Mouse (Mus musculus) embryonic facial prominence, embryonic 13.5 days (tissue): ENCODE measurements around the gene Nfkbie. TPM values are rescaled to one million over a fixed set of nuclear protein-coding genes. Genes with fewer than 3 reads are reported as not detected.

Experiments
- ATAC-seq: fragments of 200-750 bp; cut with Nextera tagmentation; 2 replicates; pipeline ENCODE4 v1.8.0; 2017; ENCODE audit warnings: low read depth; ENCODE audit not compliant: insufficient number of reproducible peaks, insufficient read depth, low FRiP score, low TSS enrichment
- H3K27ac ChIP-seq: fragments of 300-500 bp; sonication (generic); 2 replicates; pipeline ENCODE4 v1.5.1; 2015; ENCODE audit warnings: moderate library complexity, mild to moderate bottlenecking, inconsistent platforms
- H3K27me3 ChIP-seq: fragments of 300-500 bp; sonication (generic); 2 replicates; pipeline ENCODE4 v1.6.1; 2015; ENCODE audit warnings: mild to moderate bottlenecking, inconsistent platforms
- H3K36me3 ChIP-seq: fragments of 300-500 bp; sonication (generic); 2 replicates; pipeline ENCODE4 v1.6.1; 2015; ENCODE audit warnings: mild to moderate bottlenecking, inconsistent platforms
- H3K4me1 ChIP-seq: fragments of 300-500 bp; sonication (generic); 2 replicates; pipeline ENCODE4 v1.6.1; 2015; ENCODE audit warnings: inconsistent platforms
- H3K4me2 ChIP-seq: fragments of 300-500 bp; sonication (generic); 2 replicates; pipeline ENCODE4 v1.6.1; 2015; ENCODE audit warnings: moderate library complexity, mild to moderate bottlenecking, inconsistent platforms
- H3K4me3 ChIP-seq: fragments of 300-500 bp; sonication (generic); 2 replicates; pipeline ENCODE4 v1.5.1; 2015; ENCODE audit warnings: mild to moderate bottlenecking, inconsistent platforms
- H3K9ac ChIP-seq: fragments of 300-500 bp; sonication (generic); 2 replicates; pipeline ENCODE4 v1.6.1; 2015; ENCODE audit warnings: mild to moderate bottlenecking, inconsistent platforms
- H3K9me3 ChIP-seq: fragments of 300-500 bp; sonication (generic); 2 replicates; pipeline ENCODE4 v1.6.1; 2016; ENCODE audit warnings: inconsistent platforms
- WGBS: fragments of 180-500 bp; shearing (Covaris S2); methylation state at CpG from one replicate; pipeline ENCODE4 v1.1.7; 2015; ENCODE audit warnings: mixed read lengths; 5-methylcytosine and 5-hydroxymethylcytosine counted together
- polyA plus RNA-seq: library from polyadenylated mRNA; unstranded; fragments of >200 nt; fragmentation: Nextera tagmentation; extraction: Ambion mirVana; gene quantifications from 2 replicates; pipeline ENCODE4 v1.2.1, GENCODE M21; 2015

The Nfkbie gene
- polyA plus RNA-seq, 1 experiment from 2014 or later, result 4.7 TPM

GRCm38 (mm10) chr17:45551816-45552451, 3.6 kb upstream of the Nfkbie start:
- Histone ChIP-seq H3K4me3 (no peak overlapping the region), H3K4me2 (no peak overlapping the region), H3K4me1 (peaks cover 42% of the 10 kb centered on the region), H3K27ac (no peak overlapping the region), H3K27me3 (peaks cover 42% of the 10 kb centered on the region), H3K9me3 (no peaks in the 10 kb centered on the region), H3K36me3 (no peaks in the 10 kb centered on the region; the same call in 1 of the 2 replicates), H3K9ac (no peak overlapping the region)
- ATAC-seq, result no peak
- WGBS, result 6% methylated on average over 8 of the region's 8 CpGs

DNA sequence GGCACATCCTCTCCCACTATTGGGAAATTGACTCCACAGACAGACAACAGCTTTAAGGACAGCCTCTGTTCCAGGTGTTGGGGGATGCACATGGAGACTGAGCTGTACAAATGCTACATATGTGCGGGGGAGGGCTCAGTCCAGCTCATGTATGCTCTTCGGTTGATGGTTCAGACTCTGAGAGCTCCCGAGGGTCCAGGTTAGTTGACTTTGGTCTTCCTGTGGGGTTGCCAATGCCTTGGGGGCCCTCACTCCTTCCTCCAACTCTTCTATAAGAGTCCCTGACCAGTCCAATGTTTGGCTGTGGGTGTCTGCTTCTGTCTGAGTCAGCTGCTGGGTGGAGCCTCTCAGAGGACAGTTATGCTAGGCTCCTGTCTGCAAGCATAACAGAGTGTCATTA, 2.4 kb upstream of the Nfkbie start:
- Histone ChIP-seq H3K27me3 (peaks cover 35% of the 10 kb centered on the region), H3K4me2 (no peak overlapping the region), H3K4me3 (no peak overlapping the region), H3K4me1 (peaks cover 50% of the 10 kb centered on the region), H3K27ac (no peak overlapping the region), H3K9ac (no peak overlapping the region), H3K36me3 (no peaks in the 10 kb centered on the region), H3K9me3 (no peaks in the 10 kb centered on the region)
- 72% methylated on average over 3 of the region's 3 CpGs for WGBS
- ATAC-seq, result no peak

GRCm38 (mm10) chr17:45554420-45554819, 1.1 kb upstream of the Nfkbie start:
- H3K4me1 ChIP-seq, result peaks cover 43% of the 10 kb centered on the region
- 44% methylated on average over 1 of the region's 1 CpGs for WGBS
- H3K9ac ChIP-seq, result no peak overlapping the region
- H3K9me3 ChIP-seq, result no peaks in the 10 kb centered on the region
- H3K4me2 ChIP-seq, result no peak overlapping the region
- H3K27me3 ChIP-seq, result peaks cover 28% of the 10 kb centered on the region
- no peak for ATAC-seq
- H3K36me3 ChIP-seq, result no peaks in the 10 kb centered on the region
- no peak overlapping the region for H3K4me3 ChIP-seq
- no peak overlapping the region for H3K27ac ChIP-seq

GRCm38 (mm10) chr17:45556107-45556489, 595 bp downstream of the Nfkbie start:
- Histone ChIP-seq H3K4me2 (peak overlapping the region; percentile 97), H3K4me3 (peak overlapping the region; percentile 68), H3K9ac (peak overlapping the region; percentile 82), H3K36me3 (peaks cover 3% of the 10 kb centered on the region; the same call in 1 of the 2 replicates), H3K4me1 (peaks cover 34% of the 10 kb centered on the region), H3K27me3 (peaks cover 25% of the 10 kb centered on the region), H3K27ac (no peak overlapping the region), H3K9me3 (no peaks in the 10 kb centered on the region)
- WGBS, result 4% methylated on average over 14 of the region's 14 CpGs
- no peak for ATAC-seq

GRCm38 (mm10) chr17:45556514-45557245, 1.2 kb downstream of the Nfkbie start:
- no peak overlapping the region for H3K27ac ChIP-seq
- peaks cover 25% of the 10 kb centered on the region for H3K27me3 ChIP-seq
- peak overlapping the region; percentile 68 for H3K4me3 ChIP-seq
- H3K4me2 ChIP-seq, result peak overlapping the region; percentile 97
- H3K36me3 ChIP-seq, result peaks cover 3% of the 10 kb centered on the region; the same call in 1 of the 2 replicates
- H3K9me3 ChIP-seq, result no peaks in the 10 kb centered on the region
- peak overlapping the region; percentile 82 for H3K9ac ChIP-seq
- WGBS, result 64% methylated on average over 3 of the region's 3 CpGs
- H3K4me1 ChIP-seq, result peaks cover 34% of the 10 kb centered on the region
- no peak for ATAC-seq

GRCm38 (mm10) chr17:45557246-45557824, 1.8 kb downstream of the Nfkbie start:
- peak overlapping the region; percentile 97; the same call in 1 of the 2 replicates for H3K4me2 ChIP-seq
- WGBS, result 58% methylated on average over 7 of the region's 7 CpGs
- ATAC-seq, result no peak
- H3K36me3 ChIP-seq, result peaks cover 3% of the 10 kb centered on the region; the same call in 1 of the 2 replicates
- peaks cover 30% of the 10 kb centered on the region for H3K4me1 ChIP-seq
- H3K27ac ChIP-seq, result no peak overlapping the region
- H3K9ac ChIP-seq, result peak overlapping the region; percentile 51
- no peaks in the 10 kb centered on the region for H3K9me3 ChIP-seq
- H3K27me3 ChIP-seq, result peaks cover 25% of the 10 kb centered on the region
- H3K4me3 ChIP-seq, result peak overlapping the region; percentile 68; the same call in 1 of the 2 replicates

DNA sequence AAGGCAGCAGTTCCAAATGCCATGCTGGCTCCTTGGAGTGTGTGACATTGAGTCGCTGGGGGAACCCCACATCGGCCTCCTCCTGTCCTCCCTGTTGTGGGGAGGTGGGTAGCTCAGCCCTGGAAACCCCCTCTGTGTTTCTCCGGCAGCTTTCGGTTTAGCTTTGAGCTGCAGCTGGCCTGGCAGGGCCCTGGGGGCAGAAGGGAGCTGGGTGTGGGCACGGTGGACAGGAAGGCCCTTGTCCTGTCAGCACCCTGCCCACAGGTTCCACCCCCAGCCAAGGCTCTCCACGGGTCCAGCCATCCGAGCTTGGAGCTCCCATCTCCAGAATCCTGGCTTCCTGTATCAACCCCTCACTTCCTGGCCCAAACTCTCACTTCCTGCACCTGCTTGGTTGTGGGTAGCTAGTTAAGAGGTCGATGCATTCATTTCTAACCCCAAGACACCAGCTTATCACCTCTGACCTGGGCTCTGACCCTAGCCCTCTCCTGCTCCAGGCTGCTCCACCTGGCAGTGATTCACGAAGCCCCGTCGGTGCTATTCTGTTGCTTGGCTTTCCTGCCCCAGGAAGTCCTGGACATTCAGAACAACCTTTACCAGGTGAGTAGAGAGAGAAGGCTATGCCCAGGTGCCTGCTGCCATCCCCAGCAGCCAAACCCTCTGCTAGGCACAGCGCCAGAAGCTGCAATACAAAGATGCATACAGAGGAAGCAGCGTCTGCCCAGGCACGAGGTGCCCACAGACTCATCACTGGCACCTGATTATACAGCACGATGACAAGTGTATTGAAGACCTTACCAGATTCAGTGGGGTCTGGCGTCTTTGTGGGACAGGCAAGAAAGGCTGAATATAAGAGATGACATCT, 2.7 kb downstream of the Nfkbie start:
- 55% methylated on average over 16 of the region's 16 CpGs for WGBS
- Histone ChIP-seq H3K36me3 (peaks cover 3% of the 10 kb centered on the region; the same call in 1 of the 2 replicates), H3K27ac (no peak overlapping the region), H3K4me2 (no peak overlapping the region), H3K9ac (no peak overlapping the region), H3K4me3 (no peak overlapping the region), H3K4me1 (peaks cover 32% of the 10 kb centered on the region), H3K9me3 (no peaks in the 10 kb centered on the region), H3K27me3 (peaks cover 25% of the 10 kb centered on the region)
- ATAC-seq, result no peak

GRCm38 (mm10) chr17:45559732-45560525, 4.4 kb downstream of the Nfkbie start:
- no peaks in the 10 kb centered on the region for H3K9me3 ChIP-seq
- WGBS, result 84% methylated on average over 15 of the region's 15 CpGs
- H3K4me2 ChIP-seq, result no peak overlapping the region
- H3K27me3 ChIP-seq, result peaks cover 17% of the 10 kb centered on the region
- no peak overlapping the region for H3K9ac ChIP-seq
- H3K4me3 ChIP-seq, result no peak overlapping the region
- H3K36me3 ChIP-seq, result peaks cover 3% of the 10 kb centered on the region; the same call in 1 of the 2 replicates
- ATAC-seq, result no peak
- no peak overlapping the region for H3K27ac ChIP-seq
- H3K4me1 ChIP-seq, result peaks cover 35% of the 10 kb centered on the region

DNA sequence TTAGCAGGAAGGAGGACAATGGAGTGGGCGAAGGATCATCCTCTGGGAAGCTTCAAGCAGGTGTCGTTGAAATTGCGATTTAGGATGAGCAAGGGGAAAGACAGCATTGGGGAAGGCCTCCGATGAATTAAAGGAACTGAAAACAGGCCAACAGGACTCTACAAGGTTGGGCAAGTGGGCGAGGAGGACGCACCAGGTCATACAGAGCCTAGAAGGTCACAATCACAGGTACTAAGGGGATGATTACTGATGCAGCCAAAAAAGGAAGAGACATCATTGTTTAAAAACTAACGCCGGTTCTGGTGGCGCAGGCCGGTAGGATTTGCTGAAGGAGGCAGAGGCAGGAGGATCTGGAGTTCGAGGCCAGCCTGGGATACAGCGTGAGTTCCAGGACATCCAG, 7.7 kb downstream of the Nfkbie start:
- 77% methylated on average over 12 of the region's 12 CpGs for WGBS
- no peaks in the 10 kb centered on the region for H3K27me3 ChIP-seq
- H3K27ac ChIP-seq, result no peak overlapping the region
- no peak for ATAC-seq
- H3K36me3 ChIP-seq, result peaks cover 35% of the 10 kb centered on the region
- H3K9ac ChIP-seq, result peak overlapping the region; percentile 94; the same call in 1 of the 2 replicates
- H3K9me3 ChIP-seq, result no peaks in the 10 kb centered on the region
- peak overlapping the region; percentile 81 for H3K4me3 ChIP-seq
- peaks cover 32% of the 10 kb centered on the region for H3K4me1 ChIP-seq
- peak overlapping the region; percentile 97 for H3K4me2 ChIP-seq

GRCm38 (mm10) chr17:45563655-45564530, 8.4 kb downstream of the Nfkbie start, which contains the start of gene Slc35b2:
Slc35b2 (plus strand) TSS chr17:45563874.
- H3K4me1 ChIP-seq, result peaks cover 32% of the 10 kb centered on the region
- no peaks in the 10 kb centered on the region for H3K9me3 ChIP-seq
- peak within 1 kb of the TSS; percentile 97 for H3K4me2 ChIP-seq
- peak; percentile 74 for ATAC-seq
- peak within 1 kb of the TSS; percentile 86 for H3K27ac ChIP-seq
- no peaks in the 10 kb centered on the region for H3K27me3 ChIP-seq
- H3K36me3 ChIP-seq, result peaks cover 42% of the 10 kb centered on the region
- peak within 1 kb of the TSS; percentile 94 for H3K9ac ChIP-seq
- H3K4me3 ChIP-seq, result peak within 1 kb of the TSS; percentile 81
- under 1% methylated on average over 60 of the region's 61 CpGs for WGBS
